Mouse (Mus musculus): ENCODE measurements around the gene Ypel4. TPM values are rescaled to one million over a fixed set of nuclear protein-coding genes. Genes with fewer than 3 reads are reported as not detected.

Ypel4 gene
- polyA plus RNA-seq, 1 experiment from 2014 or later = 6.2 TPM

- H3K9me3 ChIP-seq (replicated peaks; ENCODE audit: control insufficient read depth, low read length) = no peaks in the 10 kb centered on the region
- DNase-seq (ENCODE audit: low spot score) (no peak), ATAC-seq (replicated peaks; ENCODE audit: insufficient number of reproducible peaks, low FRiP score, low TSS enrichment, low read depth) (no peak)
- H3K4me1 ChIP-seq (ENCODE audit: control insufficient read depth, insufficient read depth, low read length) = peaks cover 3% of the 10 kb centered on the region; the same call in 1 of the 2 replicates
- WGBS = 78% methylated on average over 4 of the region's 4 CpGs
- no peak overlapping the region for H3K27ac ChIP-seq (replicated peaks; ENCODE audit: low read depth, low read length)
- H3K4me2 ChIP-seq (ENCODE audit: low read depth, low read length) = no peak overlapping the region
- H3K9ac ChIP-seq (replicated peaks; ENCODE audit: low read length) = no peak overlapping the region
- no peaks in the 10 kb centered on the region for H3K36me3 ChIP-seq (replicated peaks; ENCODE audit: control insufficient read depth, insufficient read depth, low read depth, low read length)
- H3K27me3 ChIP-seq (ENCODE audit: control insufficient read depth, insufficient read depth, low read length) = no peaks in the 10 kb centered on the region
- H3K4me3 ChIP-seq (ENCODE audit: low read depth, low read length) = no peak overlapping the region
Observed at GRCm38 (mm10) chr2:84772454-84772853, 38.6 kb downstream of the Ypel4 start.

GRCm38 (mm10) chr2:84773195-84773594 is 39.3 kb downstream of the Ypel4 start:
- H3K9me3 ChIP-seq (replicated peaks; ENCODE audit: control insufficient read depth, low read length) = no peaks in the 10 kb centered on the region
- H3K4me2 ChIP-seq (ENCODE audit: low read depth, low read length) = no peak overlapping the region
- H3K27me3 ChIP-seq (ENCODE audit: control insufficient read depth, insufficient read depth, low read length) = no peaks in the 10 kb centered on the region
- peaks cover 3% of the 10 kb centered on the region; the same call in 1 of the 2 replicates for H3K4me1 ChIP-seq (ENCODE audit: control insufficient read depth, insufficient read depth, low read length)
- no peak for ATAC-seq (replicated peaks; ENCODE audit: insufficient number of reproducible peaks, low FRiP score, low TSS enrichment, low read depth)
- no peak overlapping the region for H3K9ac ChIP-seq (replicated peaks; ENCODE audit: low read length)
- no peak overlapping the region for H3K4me3 ChIP-seq (ENCODE audit: low read depth, low read length)
- DNase-seq (ENCODE audit: low spot score) = no peak
- WGBS = 91% methylated on average over 5 of the region's 5 CpGs
- H3K36me3 ChIP-seq (replicated peaks; ENCODE audit: control insufficient read depth, insufficient read depth, low read depth, low read length) = no peaks in the 10 kb centered on the region
- H3K27ac ChIP-seq (replicated peaks; ENCODE audit: low read depth, low read length) = no peak overlapping the region

GRCm38 (mm10) chr2:84774751-84775150 is 40.9 kb downstream of the Ypel4 start:
- DNase-seq (ENCODE audit: low spot score) (peak; percentile 79), ATAC-seq (replicated peaks; ENCODE audit: insufficient number of reproducible peaks, low FRiP score, low TSS enrichment, low read depth) (peak; percentile 95)
- Histone ChIP-seq H3K36me3 (replicated peaks; ENCODE audit: control insufficient read depth, insufficient read depth, low read depth, low read length) (no peaks in the 10 kb centered on the region), H3K4me1 (ENCODE audit: control insufficient read depth, insufficient read depth, low read length) (peaks cover 3% of the 10 kb centered on the region; the same call in 1 of the 2 replicates), H3K4me3 (ENCODE audit: low read depth, low read length) (peak overlapping the region; percentile 16), H3K9ac (replicated peaks; ENCODE audit: low read length) (peak overlapping the region; percentile 58), H3K27ac (replicated peaks; ENCODE audit: low read depth, low read length) (peak overlapping the region; percentile 24; the same call in 1 of the 2 replicates), H3K4me2 (ENCODE audit: low read depth, low read length) (peak overlapping the region; percentile 46), H3K27me3 (ENCODE audit: control insufficient read depth, insufficient read depth, low read length) (no peaks in the 10 kb centered on the region), H3K9me3 (replicated peaks; ENCODE audit: control insufficient read depth, low read length) (no peaks in the 10 kb centered on the region)
- WGBS = 0% methylated on average over 14 of the region's 15 CpGs

GRCm38 (mm10) chr2:84775241-84775640 is 41.4 kb downstream of the Ypel4 start, which contains the start of gene Serping1:
Serping1 (minus strand) TSS chr2:84775444.
- Histone ChIP-seq H3K36me3 (replicated peaks; ENCODE audit: control insufficient read depth, insufficient read depth, low read depth, low read length) (no peaks in the 10 kb centered on the region), H3K4me1 (ENCODE audit: control insufficient read depth, insufficient read depth, low read length) (peaks cover 3% of the 10 kb centered on the region; the same call in 1 of the 2 replicates), H3K9ac (replicated peaks; ENCODE audit: low read length) (peak within 1 kb of the TSS; percentile 58), H3K4me2 (ENCODE audit: low read depth, low read length) (peak within 1 kb of the TSS; percentile 46), H3K9me3 (replicated peaks; ENCODE audit: control insufficient read depth, low read length) (no peaks in the 10 kb centered on the region), H3K4me3 (ENCODE audit: low read depth, low read length) (peak within 1 kb of the TSS; percentile 16), H3K27me3 (ENCODE audit: control insufficient read depth, insufficient read depth, low read length) (no peaks in the 10 kb centered on the region), H3K27ac (replicated peaks; ENCODE audit: low read depth, low read length) (peak within 1 kb of the TSS; percentile 24; the same call in 1 of the 2 replicates)
- DNase-seq (ENCODE audit: low spot score) (no peak), ATAC-seq (replicated peaks; ENCODE audit: insufficient number of reproducible peaks, low FRiP score, low TSS enrichment, low read depth) (no peak)
- 63% methylated on average over 9 of the region's 9 CpGs for WGBS

GRCm38 (mm10) chr2:84775665-84776064 is 41.8 kb downstream of the Ypel4 start:
- H3K27ac ChIP-seq (replicated peaks; ENCODE audit: low read depth, low read length) = no peak overlapping the region
- 92% methylated on average over 6 of the region's 6 CpGs for WGBS

GRCm38 (mm10) chr2:84777706-84778105 is 43.8 kb downstream of the Ypel4 start:
- no peak overlapping the region for H3K9ac ChIP-seq (replicated peaks; ENCODE audit: low read length)
- DNase-seq (ENCODE audit: low spot score) (peak; percentile 13), ATAC-seq (replicated peaks; ENCODE audit: insufficient number of reproducible peaks, low FRiP score, low TSS enrichment, low read depth) (no peak)
- no peak overlapping the region for H3K4me2 ChIP-seq (ENCODE audit: low read depth, low read length)
- WGBS = 61% methylated on average over 3 of the region's 3 CpGs
- H3K9me3 ChIP-seq (replicated peaks; ENCODE audit: control insufficient read depth, low read length) = no peaks in the 10 kb centered on the region
- H3K27me3 ChIP-seq (ENCODE audit: control insufficient read depth, insufficient read depth, low read length) = no peaks in the 10 kb centered on the region
- H3K4me1 ChIP-seq (ENCODE audit: control insufficient read depth, insufficient read depth, low read length) = peaks cover 3% of the 10 kb centered on the region; the same call in 1 of the 2 replicates
- no peaks in the 10 kb centered on the region for H3K36me3 ChIP-seq (replicated peaks; ENCODE audit: control insufficient read depth, insufficient read depth, low read depth, low read length)
- no peak overlapping the region for H3K27ac ChIP-seq (replicated peaks; ENCODE audit: low read depth, low read length)
- H3K4me3 ChIP-seq (ENCODE audit: low read depth, low read length) = no peak overlapping the region

More at GRCm38 (mm10) chr2:84775665-84776064, 41.8 kb downstream of the Ypel4 start:
- Histone ChIP-seq H3K9ac (replicated peaks; ENCODE audit: low read length) (no peak overlapping the region), H3K9me3 (replicated peaks; ENCODE audit: control insufficient read depth, low read length) (no peaks in the 10 kb centered on the region), H3K4me3 (ENCODE audit: low read depth, low read length) (no peak overlapping the region), H3K27me3 (ENCODE audit: control insufficient read depth, insufficient read depth, low read length) (no peaks in the 10 kb centered on the region), H3K36me3 (replicated peaks; ENCODE audit: control insufficient read depth, insufficient read depth, low read depth, low read length) (no peaks in the 10 kb centered on the region), H3K4me1 (ENCODE audit: control insufficient read depth, insufficient read depth, low read length) (peaks cover 3% of the 10 kb centered on the region; the same call in 1 of the 2 replicates), H3K4me2 (ENCODE audit: low read depth, low read length) (no peak overlapping the region)
- no peak for DNase-seq (ENCODE audit: low spot score)
- ATAC-seq (replicated peaks; ENCODE audit: insufficient number of reproducible peaks, low FRiP score, low TSS enrichment, low read depth) = no peak

GRCm38 (mm10) chr2:84779210-84779609 is 45.4 kb downstream of the Ypel4 start:
- WGBS = 60% methylated on average over 6 of the region's 6 CpGs
- Histone ChIP-seq H3K4me3 (ENCODE audit: low read depth, low read length) (no peak overlapping the region), H3K4me1 (ENCODE audit: control insufficient read depth, insufficient read depth, low read length) (peaks cover under 1% of the 10 kb centered on the region; the same call in 1 of the 2 replicates), H3K27ac (replicated peaks; ENCODE audit: low read depth, low read length) (no peak overlapping the region), H3K36me3 (replicated peaks; ENCODE audit: control insufficient read depth, insufficient read depth, low read depth, low read length) (no peaks in the 10 kb centered on the region), H3K9me3 (replicated peaks; ENCODE audit: control insufficient read depth, low read length) (no peaks in the 10 kb centered on the region), H3K9ac (replicated peaks; ENCODE audit: low read length) (no peak overlapping the region), H3K27me3 (ENCODE audit: control insufficient read depth, insufficient read depth, low read length) (no peaks in the 10 kb centered on the region), H3K4me2 (ENCODE audit: low read depth, low read length) (no peak overlapping the region)
- ATAC-seq (replicated peaks; ENCODE audit: insufficient number of reproducible peaks, low FRiP score, low TSS enrichment, low read depth) (no peak), DNase-seq (ENCODE audit: low spot score) (peak; percentile 25)

GRCm38 (mm10) chr2:84783315-84783714 is 49.5 kb downstream of the Ypel4 start:
- Histone ChIP-seq H3K4me1 (ENCODE audit: control insufficient read depth, insufficient read depth, low read length) (no peaks in the 10 kb centered on the region), H3K4me3 (ENCODE audit: low read depth, low read length) (no peak overlapping the region), H3K4me2 (ENCODE audit: low read depth, low read length) (no peak overlapping the region), H3K27ac (replicated peaks; ENCODE audit: low read depth, low read length) (no peak overlapping the region), H3K36me3 (replicated peaks; ENCODE audit: control insufficient read depth, insufficient read depth, low read depth, low read length) (no peaks in the 10 kb centered on the region), H3K9me3 (replicated peaks; ENCODE audit: control insufficient read depth, low read length) (no peaks in the 10 kb centered on the region), H3K27me3 (ENCODE audit: control insufficient read depth, insufficient read depth, low read length) (no peaks in the 10 kb centered on the region), H3K9ac (replicated peaks; ENCODE audit: low read length) (no peak overlapping the region)
- 81% methylated on average over 1 of the region's 1 CpGs for WGBS
- DNase-seq (ENCODE audit: low spot score) (no peak), ATAC-seq (replicated peaks; ENCODE audit: insufficient number of reproducible peaks, low FRiP score, low TSS enrichment, low read depth) (no peak)

Measured in embryonic facial prominence, embryonic 11.5 days (tissue).